Mouse (Mus musculus): ENCODE measurements around the gene Gck.

DNA sequence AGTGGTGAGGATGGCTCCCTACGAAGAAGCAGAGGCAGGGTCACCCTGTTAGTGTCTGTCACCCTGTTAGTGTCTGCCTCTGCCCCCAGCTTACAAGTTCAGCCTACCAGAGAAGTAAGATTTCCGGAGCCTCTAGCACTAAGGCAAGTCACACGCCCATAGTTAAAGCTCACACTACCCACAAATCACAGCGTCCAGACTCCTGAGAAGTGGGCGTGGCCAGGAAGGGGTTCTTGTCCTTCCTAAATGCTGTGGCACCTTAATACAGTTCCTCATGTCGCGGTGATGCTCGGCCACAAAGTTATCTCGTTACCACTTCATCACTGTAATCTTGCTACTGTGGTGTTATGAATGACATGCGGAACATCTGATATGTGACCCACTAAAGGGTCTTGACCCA lies 38.2 kb upstream of the Gck start:
- TF ChIP-seq GATA1 (IDR thresholded peaks at IDR 0.05; ENCODE audit: borderline replicate concordance, low read length) (no peak), FLI1 (IDR thresholded peaks at IDR 0.05; ENCODE audit: low read length) (no peak)
